Mouse (Mus musculus) kidney, adult 9 months (tissue): ENCODE measurements around the gene Fam81b.

Experiments
- DNase-seq: peaks from one replicate; pipeline ENCODE4 v3.0.0; 2022

The Fam81b gene

GRCm38 (mm10) chr13:76189190-76189589 is 115.7 kb downstream of the Fam81b start:
- DNase-seq = no peak

GRCm38 (mm10) chr13:76187651-76188050 is 117.2 kb downstream of the Fam81b start:
- DNase-seq = no peak

- no peak for DNase-seq
Measured at GRCm38 (mm10) chr13:76178700-76179099, 126.2 kb downstream of the Fam81b start.

GRCm38 (mm10) chr13:76174297-76174696 is 130.6 kb downstream of the Fam81b start:
- no peak for DNase-seq

GRCm38 (mm10) chr13:76160587-76160986 is 144.3 kb downstream of the Fam81b start:
- peak; percentile 26 for DNase-seq

GRCm38 (mm10) chr13:76157508-76157907 is 147.4 kb downstream of the Fam81b start:
- no peak for DNase-seq

GRCm38 (mm10) chr13:76157099-76157498 is 147.8 kb downstream of the Fam81b start:
- no peak for DNase-seq
